8 mouse cellular contexts compared by ENCODE assay signal in the genomic region with DNA sequence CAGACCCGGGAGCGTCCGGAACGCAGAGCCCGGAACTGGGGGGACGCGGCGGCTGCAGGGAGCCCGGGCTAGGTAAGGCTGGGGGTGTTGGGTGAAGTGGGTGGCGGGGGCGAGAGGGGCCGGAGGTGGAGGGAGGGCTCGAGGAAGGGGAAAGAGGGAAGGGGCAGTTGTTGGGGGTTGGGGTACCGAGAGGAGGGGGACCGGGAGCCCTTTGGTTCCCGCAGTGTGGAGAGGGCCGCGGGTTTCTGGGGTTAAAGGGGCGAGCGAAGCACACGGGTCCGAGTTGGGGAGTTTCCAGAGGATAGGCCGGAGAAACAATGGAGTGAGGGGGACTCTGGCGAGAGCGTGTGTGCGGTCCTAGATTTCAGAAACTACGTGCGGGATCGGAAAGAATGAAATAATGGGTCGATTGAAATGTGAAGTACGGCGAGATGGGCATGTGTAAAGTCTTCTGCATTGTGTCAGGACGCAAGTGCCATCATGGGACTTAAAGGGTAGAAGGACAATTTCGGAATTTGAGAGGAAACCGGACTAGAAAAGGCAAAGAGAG. TPM values are rescaled to one million over a fixed set of nuclear protein-coding genes. Genes with fewer than 3 reads are reported as not detected.
DNase-seq lines count a peak whose midpoint lies in the region; ATAC-seq and TF ChIP-seq lines count a peak whose summit lies in the region.

No protein-coding gene starts in this region.

- H3K36me3 ChIP-seq in heart, adult 2 months (ENCODE audit: control insufficient read depth, insufficient read depth, low read length), result no peaks in the 10 kb centered on the region; the same call in 1 of the 2 replicates
- no peaks in the 10 kb centered on the region for H3K36me3 ChIP-seq in hindbrain, embryonic 16.5 days (ENCODE audit: control insufficient read depth, insufficient read depth, low read length)
- H3K36me3 ChIP-seq in midbrain, postnatal 0 days (ENCODE audit: insufficient read depth, low read length), result no peaks in the 10 kb centered on the region

- H3K27ac ChIP-seq in heart, adult 2 months, result peak overlapping the region; percentile 91
- H3K27ac ChIP-seq in cortical plate, adult 2 months (ENCODE audit: insufficient read depth, low read length), result no peak overlapping the region
- peak overlapping the region; percentile 95 for H3K27ac ChIP-seq in hindbrain, embryonic 16.5 days (ENCODE audit: low read depth, low read length)
- peak overlapping the region; percentile 87 for H3K27ac ChIP-seq in midbrain, postnatal 0 days (ENCODE audit: low read depth, low read length)

- no peak for TF ChIP-seq CTCF in heart, adult 2 months (IDR thresholded peaks at IDR 0.05)
- TF ChIP-seq CTCF in cortical plate, adult 2 months (IDR thresholded peaks at IDR 0.05; ENCODE audit: extremely low read depth, insufficient read depth, low read length), result no peak
- TF ChIP-seq CTCF in midbrain, postnatal 0 days (IDR thresholded peaks at IDR 0.05), result no peak

- WGBS in heart, adult 2 months, result 1% methylated on average over 34 of the region's 35 CpGs
- 0% methylated on average over 35 of the region's 35 CpGs for WGBS in hindbrain, embryonic 16.5 days
- WGBS in midbrain, postnatal 0 days, result under 1% methylated on average over 26 of the region's 35 CpGs

- no peaks in the 10 kb centered on the region for H3K4me1 ChIP-seq in heart, adult 2 months (ENCODE audit: control insufficient read depth, insufficient read depth, low read length)
- no peaks in the 10 kb centered on the region for H3K4me1 ChIP-seq in cortical plate, adult 2 months (ENCODE audit: control insufficient read depth, insufficient read depth, low read length)
- peaks cover 20% of the 10 kb centered on the region for H3K4me1 ChIP-seq in hindbrain, embryonic 16.5 days (ENCODE audit: control insufficient read depth, insufficient read depth, low read depth, low read length)
- peaks cover 10% of the 10 kb centered on the region for H3K4me1 ChIP-seq in midbrain, postnatal 0 days (ENCODE audit: insufficient read depth, low read length)

- no peak for TF ChIP-seq EP300 in heart, adult 2 months (IDR thresholded peaks at IDR 0.05; ENCODE audit: insufficient read depth, low read depth, low read length)

- peak overlapping the region; percentile 68 for H3K4me3 ChIP-seq in heart, adult 2 months
- peak overlapping the region; percentile 47 for H3K4me3 ChIP-seq in cortical plate, adult 2 months (ENCODE audit: insufficient read depth, low read length)
- peak overlapping the region; percentile 73 for H3K4me3 ChIP-seq in hindbrain, embryonic 16.5 days (ENCODE audit: low read length)
- H3K4me3 ChIP-seq in midbrain, postnatal 0 days (ENCODE audit: low read depth, low read length), result peak overlapping the region; percentile 84

- peak overlapping the region; percentile 91 for H3K9ac ChIP-seq in heart, adult 2 months (ENCODE audit: low read depth, low read length)
- H3K9ac ChIP-seq in hindbrain, embryonic 16.5 days (ENCODE audit: low read depth, low read length), result peak overlapping the region; percentile 88
- H3K9ac ChIP-seq in midbrain, postnatal 0 days (replicated peaks; ENCODE audit: low read length, poor library complexity, severe bottlenecking), result peak overlapping the region; percentile 87

- H3K9me3 ChIP-seq in hindbrain, embryonic 16.5 days (ENCODE audit: control insufficient read depth, low read length), result no peaks in the 10 kb centered on the region
- H3K9me3 ChIP-seq in midbrain, postnatal 0 days (ENCODE audit: low read length), result no peaks in the 10 kb centered on the region

- H3K4me2 ChIP-seq in hindbrain, embryonic 16.5 days (ENCODE audit: low read length), result peak overlapping the region; percentile 95
- peak overlapping the region; percentile 88 for H3K4me2 ChIP-seq in midbrain, postnatal 0 days (ENCODE audit: low read depth, low read length, poor library complexity, severe bottlenecking)

- H3K79me2 ChIP-seq in heart, adult 2 months (replicated peaks; ENCODE audit: control insufficient read depth, insufficient read depth, low read length), result no peaks in the 10 kb centered on the region

- no peaks in the 10 kb centered on the region for H3K27me3 ChIP-seq in heart, adult 2 months (ENCODE audit: control insufficient read depth, insufficient read depth, low read length)
- H3K27me3 ChIP-seq in hindbrain, embryonic 16.5 days (replicated peaks; ENCODE audit: control insufficient read depth, insufficient read depth, low read length), result no peaks in the 10 kb centered on the region
- H3K27me3 ChIP-seq in midbrain, postnatal 0 days (ENCODE audit: insufficient read depth, low read length), result no peaks in the 10 kb centered on the region

- intact Hi-C loops in heart, adult 2 months (cut with DNase I), result no loop called here

- no peak for DNase-seq in heart, adult 2 months
- DNase-seq in heart, adult 11 months, result no peak
- DNase-seq in 3134 (ENCODE audit: extremely low read depth, insufficient read length, low spot score), result peak; percentile 72
- DNase-seq in midbrain, postnatal 0 days (ENCODE audit: low spot score), result peak; percentile 36
- DNase-seq in adrenal gland, postnatal 4 days (ENCODE audit: low spot score in 2 of 2), result no peak
- no peak for DNase-seq in urinary bladder, postnatal 10 days (ENCODE audit: low spot score)

- ATAC-seq in hindbrain, embryonic 16.5 days, result peak; percentile 62
- ATAC-seq in midbrain, postnatal 0 days (ENCODE audit: low FRiP score), result peak; percentile 26; the same call in 1 of the 2 replicates

- no peak for TF ChIP-seq POLR2A in heart, adult 2 months (IDR thresholded peaks at IDR 0.05; ENCODE audit: insufficient read depth, low read depth, low read length)
- no peak for TF ChIP-seq POLR2A in cortical plate, adult 2 months (IDR thresholded peaks at IDR 0.05; ENCODE audit: extremely low read depth, insufficient read depth, low read length)

RNA-seq across cellular contexts. Expression of gene Spats2, which starts 1.2 kb away (rescaled TPM):
- 1 to 10 TPM; 6.6 to 6.7 TPM for total RNA-seq in heart, adult 2 months (2021)
- 5.3 and 6.7 TPM in 2 replicates for polyA plus RNA-seq in heart, adult 2 months (2012; rRNA removed)
- 25.8 and 27.4 TPM in 2 replicates for polyA plus RNA-seq in cortical plate, adult 2 months (2012; rRNA removed)
- 23.8 and 28.8 TPM in 2 replicates for polyA plus RNA-seq in hindbrain, embryonic 16.5 days (2015; fragmentation: Nextera tagmentation; extraction: Ambion mirVana)
- total RNA-seq in midbrain, postnatal 0 days (2014; rRNA removed), result 27.8 and 31.8 TPM in 2 replicates
- polyA plus RNA-seq in midbrain, postnatal 0 days (2015; fragmentation: Nextera tagmentation; extraction: Ambion mirVana), result 17.7 and 19.5 TPM in 2 replicates
- total RNA-seq in adrenal gland, postnatal 4 days (2021), result 10 to 100 TPM; 30.7 to 34.1 TPM

RNA-seq across cellular contexts. Expression of gene Dnajc22, which starts 33.9 kb away (rescaled TPM):
- under 1 TPM; 0.44 to 0.57 TPM for total RNA-seq in heart, adult 2 months (2021)
- polyA plus RNA-seq in heart, adult 2 months (2012; rRNA removed), result 0.18 and 0.35 TPM in 2 replicates
- 0.06 TPM in 2 replicates for polyA plus RNA-seq in cortical plate, adult 2 months (2012; rRNA removed)
- polyA plus RNA-seq in hindbrain, embryonic 16.5 days (2015; fragmentation: Nextera tagmentation; extraction: Ambion mirVana), result 0.92 and 1.1 TPM in 2 replicates
- 0.61 and 0.88 TPM in 2 replicates for total RNA-seq in midbrain, postnatal 0 days (2014; rRNA removed)
- 1.3 and 1.6 TPM in 2 replicates for polyA plus RNA-seq in midbrain, postnatal 0 days (2015; fragmentation: Nextera tagmentation; extraction: Ambion mirVana)
- 1 to 10 TPM; 3.7 to 6.4 TPM for total RNA-seq in adrenal gland, postnatal 4 days (2021)

RNA-seq across cellular contexts. Expression of gene C1ql4, which starts 39.3 kb away (rescaled TPM):
- total RNA-seq in heart, adult 2 months (2021), result not detected
- not detected in 2 replicates for polyA plus RNA-seq in heart, adult 2 months (2012; rRNA removed)
- not detected in 2 replicates for polyA plus RNA-seq in cortical plate, adult 2 months (2012; rRNA removed)
- polyA plus RNA-seq in hindbrain, embryonic 16.5 days (2015; fragmentation: Nextera tagmentation; extraction: Ambion mirVana), result 4.0 and 5.7 TPM in 2 replicates
- 17.7 and 21.1 TPM in 2 replicates for total RNA-seq in midbrain, postnatal 0 days (2014; rRNA removed)
- polyA plus RNA-seq in midbrain, postnatal 0 days (2015; fragmentation: Nextera tagmentation; extraction: Ambion mirVana), result 8.5 and 9.2 TPM in 2 replicates
- under 1 TPM in 1 of 2 experiments, not detected in 1; 0.20 TPM for total RNA-seq in adrenal gland, postnatal 4 days (2021)

RNA-seq across cellular contexts. Expression of gene Troap, which starts 52.5 kb away (rescaled TPM):
- under 1 TPM in 1 of 2 experiments, not detected in 1; 0.31 TPM for total RNA-seq in heart, adult 2 months (2021)
- 0.18 and 0.53 TPM in 2 replicates for polyA plus RNA-seq in heart, adult 2 months (2012; rRNA removed)
- polyA plus RNA-seq in cortical plate, adult 2 months (2012; rRNA removed), result 0.76 and 1.1 TPM in 2 replicates
- polyA plus RNA-seq in hindbrain, embryonic 16.5 days (2015; fragmentation: Nextera tagmentation; extraction: Ambion mirVana), result 5.6 and 8.7 TPM in 2 replicates
- total RNA-seq in midbrain, postnatal 0 days (2014; rRNA removed), result 1.6 and 4.1 TPM in 2 replicates
- 1.4 and 2.1 TPM in 2 replicates for polyA plus RNA-seq in midbrain, postnatal 0 days (2015; fragmentation: Nextera tagmentation; extraction: Ambion mirVana)
- 10 to 100 TPM; 14.5 to 17.1 TPM for total RNA-seq in adrenal gland, postnatal 4 days (2021)

Comparison
In these comparisons a context has a peak if more than half of its experiments do, and no peak if none do; other contexts are left out.
1. DNase-seq: peak in 3134 (single experiment) and midbrain, postnatal 0 days (single experiment); none in heart, adult 2 months (0 of 2), heart, adult 11 months (single experiment), adrenal gland, postnatal 4 days (0 of 2) and urinary bladder, postnatal 10 days (single experiment).
2. Peak in every context shown above with its lines, with median percentiles within 50 percentile points of each other: H3K4me3 ChIP-seq and H3K9ac ChIP-seq.